Mouse (Mus musculus): ENCODE measurements at regions not wholly inside any gene's neighbourhood (a gene's known extent, or its start where the extent isn't known, plus 50 kb on each side); places are given as distances from the start of the nearest gene placed in this dataset.

GRCm38 (mm10) chr4:66482495-66483291 lies 78.3 kb upstream of the Astn2 start:
- Histone ChIP-seq H3K9me3 (ENCODE audit: control insufficient read depth, low read length) (no peaks in the 10 kb centered on the region), H3K4me3 (ENCODE audit: low read length) (no peak overlapping the region), H3K9ac (ENCODE audit: low read depth, low read length) (no peak overlapping the region), H3K27me3 (replicated peaks; ENCODE audit: control insufficient read depth, insufficient read depth, low read length) (no peaks in the 10 kb centered on the region), H3K27ac (ENCODE audit: low read depth, low read length) (peak overlapping the region; percentile 44; the same call in 1 of the 2 replicates), H3K4me1 (ENCODE audit: control insufficient read depth, insufficient read depth, low read depth, low read length) (no peaks in the 10 kb centered on the region), H3K4me2 (ENCODE audit: low read length) (no peak overlapping the region; the same call in 1 of the 2 replicates), H3K36me3 (ENCODE audit: control insufficient read depth, insufficient read depth, low read length) (no peaks in the 10 kb centered on the region)
- ATAC-seq = peak; percentile 99
- 36% methylated on average over 2 of the region's 2 CpGs for WGBS

- Histone ChIP-seq H3K9ac (ENCODE audit: low read depth, low read length) (no peak overlapping the region), H3K27ac (ENCODE audit: low read depth, low read length) (no peak overlapping the region), H3K4me1 (ENCODE audit: control insufficient read depth, insufficient read depth, low read depth, low read length) (no peaks in the 10 kb centered on the region), H3K36me3 (ENCODE audit: control insufficient read depth, insufficient read depth, low read length) (no peaks in the 10 kb centered on the region), H3K4me2 (ENCODE audit: low read length) (no peak overlapping the region), H3K4me3 (ENCODE audit: low read length) (no peak overlapping the region), H3K27me3 (replicated peaks; ENCODE audit: control insufficient read depth, insufficient read depth, low read length) (no peaks in the 10 kb centered on the region), H3K9me3 (ENCODE audit: control insufficient read depth, low read length) (no peaks in the 10 kb centered on the region)
- 75% methylated on average over 8 of the region's 8 CpGs for WGBS
- ATAC-seq = no peak
These were observed 74.3 kb upstream of the Astn2 start for GRCm38 (mm10) chr4:66478601-66479217.
